Mouse (Mus musculus): ENCODE measurements around the gene Armh4. TPM values are rescaled to one million over a fixed set of nuclear protein-coding genes. Genes with fewer than 3 reads are reported as not detected.
"Not testable (repeated sequence)": the region's sequence is repeated elsewhere in the genome, so short reads cannot be mapped to it uniquely, and the experiment has no call there.

Gene Armh4
- 28.3 and 29.0 TPM in 2 replicates for polyA plus RNA-seq (2014; fragmentation: Nextera tagmentation; extraction: Ambion mirVana)

- Histone ChIP-seq H3K27ac (peak within 1 kb of the TSS; percentile 80), H3K4me3 (replicated peaks; ENCODE audit: low read length) (peak within 1 kb of the TSS; percentile 60), H3K9me3 (ENCODE audit: control insufficient read depth, low read length) (no peaks in the 10 kb centered on the region), H3K27me3 (ENCODE audit: control insufficient read depth, insufficient read depth, low read length) (no peaks in the 10 kb centered on the region), H3K9ac (peak within 1 kb of the TSS; percentile 80), H3K36me3 (replicated peaks; ENCODE audit: control insufficient read depth, insufficient read depth) (no peaks in the 10 kb centered on the region), H3K4me2 (replicated peaks) (peak within 1 kb of the TSS; percentile 79), H3K4me1 (replicated peaks; ENCODE audit: control insufficient read depth, insufficient read depth, low read length) (peaks cover 12% of the 10 kb centered on the region; the same call in 1 of the 2 replicates)
- DNase-seq (ENCODE audit: low spot score) (peak; percentile 84), ATAC-seq (ENCODE audit: low FRiP score) (peak; percentile 99)
- WGBS, result under 1% methylated on average over 24 of the region's 24 CpGs
Observed at GRCm38 (mm10) chr14:49782715-49783531, at the start of gene Armh4. Armh4 (minus strand) TSS chr14:49783383.

- DNase-seq (ENCODE audit: low spot score) (peak; percentile 31), ATAC-seq (ENCODE audit: low FRiP score) (peak; percentile 75; the same call in 1 of the 2 replicates)
- Histone ChIP-seq H3K9me3 (ENCODE audit: control insufficient read depth, low read length) (no peaks in the 10 kb centered on the region), H3K4me2 (replicated peaks) (peak overlapping the region; percentile 48), H3K36me3 (replicated peaks; ENCODE audit: control insufficient read depth, insufficient read depth) (no peaks in the 10 kb centered on the region), H3K27me3 (ENCODE audit: control insufficient read depth, insufficient read depth, low read length) (no peaks in the 10 kb centered on the region), H3K27ac (no peak overlapping the region), H3K9ac (0 out of 2 replicates have a peak overlapping the region, but pooled peaks have one; percentile 13), H3K4me1 (replicated peaks; ENCODE audit: control insufficient read depth, insufficient read depth, low read length) (peaks cover 3% of the 10 kb centered on the region; the same call in 1 of the 2 replicates), H3K4me3 (replicated peaks; ENCODE audit: low read length) (peak overlapping the region; percentile 18)
- WGBS, result 11% methylated on average over 17 of the region's 17 CpGs
Observed at GRCm38 (mm10) chr14:49829192-49830171, 46.3 kb upstream of the Armh4 start.

GRCm38 (mm10) chr14:49819721-49820440 is 36.7 kb upstream of the Armh4 start:
- WGBS, result 81% methylated on average over 8 of the region's 8 CpGs
- not testable (repeated sequence) for H3K27ac ChIP-seq; H3K4me3 ChIP-seq (replicated peaks; ENCODE audit: low read length); DNase-seq (ENCODE audit: low spot score); H3K36me3 ChIP-seq (replicated peaks; ENCODE audit: control insufficient read depth, insufficient read depth); ATAC-seq (ENCODE audit: low FRiP score); H3K9ac ChIP-seq; H3K4me2 ChIP-seq (replicated peaks); H3K27me3 ChIP-seq (ENCODE audit: control insufficient read depth, insufficient read depth, low read length); H3K4me1 ChIP-seq (replicated peaks; ENCODE audit: control insufficient read depth, insufficient read depth, low read length); H3K9me3 ChIP-seq (ENCODE audit: control insufficient read depth, low read length)

GRCm38 (mm10) chr14:49818713-49819208 is 35.6 kb upstream of the Armh4 start:
- not testable (repeated sequence) for H3K27ac ChIP-seq; DNase-seq (ENCODE audit: low spot score); H3K27me3 ChIP-seq (ENCODE audit: control insufficient read depth, insufficient read depth, low read length); H3K4me1 ChIP-seq (replicated peaks; ENCODE audit: control insufficient read depth, insufficient read depth, low read length); H3K36me3 ChIP-seq (replicated peaks; ENCODE audit: control insufficient read depth, insufficient read depth); ATAC-seq (ENCODE audit: low FRiP score); H3K9me3 ChIP-seq (ENCODE audit: control insufficient read depth, low read length); H3K4me3 ChIP-seq (replicated peaks; ENCODE audit: low read length); H3K4me2 ChIP-seq (replicated peaks); H3K9ac ChIP-seq
- 86% methylated on average over 6 of the region's 6 CpGs for WGBS

- H3K36me3 ChIP-seq (replicated peaks; ENCODE audit: control insufficient read depth, insufficient read depth); H3K4me2 ChIP-seq (replicated peaks); H3K4me3 ChIP-seq (replicated peaks; ENCODE audit: low read length); H3K9ac ChIP-seq; H3K4me1 ChIP-seq (replicated peaks; ENCODE audit: control insufficient read depth, insufficient read depth, low read length); ATAC-seq (ENCODE audit: low FRiP score); H3K27me3 ChIP-seq (ENCODE audit: control insufficient read depth, insufficient read depth, low read length); H3K9me3 ChIP-seq (ENCODE audit: control insufficient read depth, low read length); DNase-seq (ENCODE audit: low spot score); H3K27ac ChIP-seq: not testable (repeated sequence)
- WGBS, result 88% methylated on average over 9 of the region's 9 CpGs
Observed at GRCm38 (mm10) chr14:49812966-49813365, 29.8 kb upstream of the Armh4 start.

- H3K4me2 ChIP-seq (replicated peaks); H3K27ac ChIP-seq; H3K27me3 ChIP-seq (ENCODE audit: control insufficient read depth, insufficient read depth, low read length); H3K36me3 ChIP-seq (replicated peaks; ENCODE audit: control insufficient read depth, insufficient read depth); DNase-seq (ENCODE audit: low spot score); ATAC-seq (ENCODE audit: low FRiP score); H3K4me3 ChIP-seq (replicated peaks; ENCODE audit: low read length); H3K9me3 ChIP-seq (ENCODE audit: control insufficient read depth, low read length); H3K4me1 ChIP-seq (replicated peaks; ENCODE audit: control insufficient read depth, insufficient read depth, low read length); H3K9ac ChIP-seq: not testable (repeated sequence)
Observed at GRCm38 (mm10) chr14:49805051-49805450, 21.9 kb upstream of the Armh4 start.

- H3K9me3 ChIP-seq (ENCODE audit: control insufficient read depth, low read length), result no peaks in the 10 kb centered on the region
- H3K4me2 ChIP-seq (replicated peaks), result no peak overlapping the region
- H3K4me1 ChIP-seq (replicated peaks; ENCODE audit: control insufficient read depth, insufficient read depth, low read length), result no peaks in the 10 kb centered on the region
- DNase-seq (ENCODE audit: low spot score) (peak; percentile 56), ATAC-seq (ENCODE audit: low FRiP score) (peak; percentile 43; the same call in 1 of the 2 replicates)
- no peak overlapping the region for H3K4me3 ChIP-seq (replicated peaks; ENCODE audit: low read length)
- H3K27me3 ChIP-seq (ENCODE audit: control insufficient read depth, insufficient read depth, low read length), result no peaks in the 10 kb centered on the region
- WGBS, result 15% methylated on average over 4 of the region's 4 CpGs
- no peaks in the 10 kb centered on the region for H3K36me3 ChIP-seq (replicated peaks; ENCODE audit: control insufficient read depth, insufficient read depth)
- no peak overlapping the region for H3K27ac ChIP-seq
- H3K9ac ChIP-seq, result no peak overlapping the region
Observed at GRCm38 (mm10) chr14:49801444-49801843, 18.3 kb upstream of the Armh4 start.

GRCm38 (mm10) chr14:49793948-49794347 is 10.8 kb upstream of the Armh4 start:
- 92% methylated on average over 4 of the region's 4 CpGs for WGBS
- Histone ChIP-seq H3K36me3 (replicated peaks; ENCODE audit: control insufficient read depth, insufficient read depth) (no peaks in the 10 kb centered on the region), H3K4me2 (replicated peaks) (no peak overlapping the region), H3K27ac (no peak overlapping the region), H3K9me3 (ENCODE audit: control insufficient read depth, low read length) (no peaks in the 10 kb centered on the region), H3K9ac (no peak overlapping the region), H3K4me3 (replicated peaks; ENCODE audit: low read length) (no peak overlapping the region), H3K27me3 (ENCODE audit: control insufficient read depth, insufficient read depth, low read length) (no peaks in the 10 kb centered on the region), H3K4me1 (replicated peaks; ENCODE audit: control insufficient read depth, insufficient read depth, low read length) (no peaks in the 10 kb centered on the region)
- DNase-seq (ENCODE audit: low spot score) (no peak), ATAC-seq (ENCODE audit: low FRiP score) (no peak)
